Mouse (Mus musculus) heart, embryonic 11.5 days (tissue): ENCODE results near the gene Olfr782. TPM values are rescaled to one million over a fixed set of nuclear protein-coding genes. Genes with fewer than 3 reads are reported as not detected.
"Not testable (repeated sequence)": the region's sequence is repeated elsewhere in the genome, so short reads cannot be mapped to it uniquely, and the experiment has no call there.

Experiments
- ATAC-seq: fragments of 200-750 bp; cut with Nextera tagmentation; replicated peaks from 2 replicates; pipeline ENCODE4 v1.8.0; 2017; ENCODE audit warnings: moderate library complexity; ENCODE audit not compliant: insufficient number of reproducible peaks, low FRiP score, low TSS enrichment
- H3K27ac ChIP-seq: fragments of 300-500 bp; sonication (generic); 2 replicates; pipeline ENCODE4 v1.5.1; 2014; ENCODE audit warnings: mild to moderate bottlenecking, low read depth, low read length
- H3K27me3 ChIP-seq: fragments of 300-500 bp; sonication (generic); 2 replicates; pipeline ENCODE4 v1.6.1; 2014; ENCODE audit warnings: mild to moderate bottlenecking, low read length, mixed read lengths; ENCODE audit not compliant: control insufficient read depth, insufficient read depth
- H3K36me3 ChIP-seq: fragments of 300-500 bp; sonication (generic); 2 replicates; pipeline ENCODE4 v1.6.1; 2014; ENCODE audit warnings: mild to moderate bottlenecking, low read length, moderate library complexity, mixed read lengths; ENCODE audit not compliant: control insufficient read depth, insufficient read depth
- H3K4me1 ChIP-seq: fragments of 300-500 bp; sonication (generic); 2 replicates; pipeline ENCODE4 v1.6.1; 2014; ENCODE audit warnings: low read length; ENCODE audit not compliant: control insufficient read depth, insufficient read depth
- H3K4me2 ChIP-seq: fragments of 300-500 bp; sonication (generic); 2 replicates; pipeline ENCODE4 v1.6.1; 2014; ENCODE audit warnings: mild to moderate bottlenecking, moderate library complexity
- H3K4me3 ChIP-seq: fragments of 300-500 bp; sonication (generic); 2 replicates; pipeline ENCODE4 v1.5.1; 2014; ENCODE audit warnings: low read depth, low read length
- H3K9ac ChIP-seq: fragments of 300-500 bp; sonication (generic); 2 replicates; pipeline ENCODE4 v1.6.1; 2014; ENCODE audit warnings: mild to moderate bottlenecking, low read depth, low read length, moderate library complexity
- H3K9me3 ChIP-seq: fragments of 300-500 bp; sonication (generic); replicated peaks from 2 replicates; pipeline ENCODE4 v1.6.1; 2016; ENCODE audit warnings: low read length; ENCODE audit not compliant: control insufficient read depth
- WGBS: fragments of 180-500 bp; shearing (Covaris S2); extraction: QIAGEN DNeasy Blood & Tissue Kit; methylation state at CpG from one replicate; pipeline ENCODE4 v1.1.7; 2014; ENCODE audit not compliant: insufficient replicate concordance; 5-methylcytosine and 5-hydroxymethylcytosine counted together
- polyA plus RNA-seq: library from polyadenylated mRNA; unstranded; fragments of >200 nt; fragmentation: Nextera tagmentation; extraction: Ambion mirVana; gene quantifications from 2 replicates; pipeline ENCODE4 v1.2.1, GENCODE M21; 2014

Olfr782 gene
- polyA plus RNA-seq, result not detected in 2 replicates

- no peaks in the 10 kb centered on the region for H3K4me1 ChIP-seq
- no peak within 1 kb of the TSS for H3K4me2 ChIP-seq
- H3K36me3 ChIP-seq, result no peaks in the 10 kb centered on the region
- H3K4me3 ChIP-seq, result no peak within 1 kb of the TSS
- no peak within 1 kb of the TSS for H3K27ac ChIP-seq
- H3K27me3 ChIP-seq, result no peaks in the 10 kb centered on the region
- ATAC-seq, result no peak
- peaks cover 2% of the 10 kb centered on the region; the same call in 1 of the 2 replicates for H3K9me3 ChIP-seq
- WGBS, result 86% methylated on average over 3 of the region's 3 CpGs
- H3K9ac ChIP-seq, result no peak within 1 kb of the TSS
Observed at GRCm38 (mm10) chr10:129348550-129348949, at the start of gene Olfr782. Gene Olfr782, plus strand, starts transcription at chr10:129348850.

GRCm38 (mm10) chr10:129312973-129313372, 35.7 kb upstream of the Olfr782 start:
- not testable (repeated sequence) for ATAC-seq, H3K4me3 ChIP-seq, H3K36me3 ChIP-seq, H3K4me1 ChIP-seq, H3K27ac ChIP-seq, H3K27me3 ChIP-seq, H3K9ac ChIP-seq, H3K4me2 ChIP-seq, H3K9me3 ChIP-seq
- 46% methylated on average over 1 of the region's 1 CpGs for WGBS

- ATAC-seq, H3K4me3 ChIP-seq, H3K9me3 ChIP-seq, H3K36me3 ChIP-seq, H3K9ac ChIP-seq, H3K27me3 ChIP-seq, H3K4me2 ChIP-seq, H3K4me1 ChIP-seq, H3K27ac ChIP-seq: not testable (repeated sequence)
- no CpG with 5 or more reads among the region's 1 CpGs for WGBS
Observed at GRCm38 (mm10) chr10:129313521-129313920, 35.1 kb upstream of the Olfr782 start.

GRCm38 (mm10) chr10:129317817-129318216, 30.8 kb upstream of the Olfr782 start, which contains the start of gene Olfr780:
Gene Olfr780, plus strand, starts transcription at chr10:129318117.
- no peak within 1 kb of the TSS for H3K4me2 ChIP-seq
- no peaks in the 10 kb centered on the region for H3K36me3 ChIP-seq
- no peaks in the 10 kb centered on the region for H3K4me1 ChIP-seq
- H3K27ac ChIP-seq, result no peak within 1 kb of the TSS
- ATAC-seq, result no peak
- H3K27me3 ChIP-seq, result no peaks in the 10 kb centered on the region
- no peak within 1 kb of the TSS for H3K4me3 ChIP-seq
- H3K9me3 ChIP-seq, result no peaks in the 10 kb centered on the region
- 80% methylated on average over 3 of the region's 3 CpGs for WGBS
- H3K9ac ChIP-seq, result no peak within 1 kb of the TSS

- no peaks in the 10 kb centered on the region for H3K27me3 ChIP-seq
- H3K9me3 ChIP-seq, result no peaks in the 10 kb centered on the region
- H3K4me2 ChIP-seq, result no peak within 1 kb of the TSS
- no peak within 1 kb of the TSS for H3K9ac ChIP-seq
- H3K27ac ChIP-seq, result no peak within 1 kb of the TSS
- no peak within 1 kb of the TSS for H3K4me3 ChIP-seq
- ATAC-seq, result no peak
- no peaks in the 10 kb centered on the region for H3K36me3 ChIP-seq
- H3K4me1 ChIP-seq, result no peaks in the 10 kb centered on the region
Observed at GRCm38 (mm10) chr10:129328554-129328953, 20.1 kb upstream of the Olfr782 start, which contains the start of gene Olfr781. Gene Olfr781, plus strand, starts transcription at chr10:129328854.

- not testable (repeated sequence) for H3K27me3 ChIP-seq, H3K9me3 ChIP-seq, H3K4me1 ChIP-seq, H3K27ac ChIP-seq, H3K9ac ChIP-seq, H3K36me3 ChIP-seq, ATAC-seq, H3K4me2 ChIP-seq, H3K4me3 ChIP-seq
- WGBS, result 69% methylated on average over 2 of the region's 2 CpGs
Observed at GRCm38 (mm10) chr10:129352475-129352874, 3.8 kb downstream of the Olfr782 start.

- not testable (repeated sequence) for H3K9me3 ChIP-seq, H3K4me2 ChIP-seq, ATAC-seq, H3K9ac ChIP-seq, H3K4me3 ChIP-seq, H3K27ac ChIP-seq, H3K27me3 ChIP-seq, H3K36me3 ChIP-seq, H3K4me1 ChIP-seq
- 81% methylated on average over 4 of the region's 4 CpGs for WGBS
Observed at GRCm38 (mm10) chr10:129356496-129356895, 7.8 kb downstream of the Olfr782 start.

- no peak overlapping the region for H3K9ac ChIP-seq
- no peak for ATAC-seq
- H3K4me2 ChIP-seq, result no peak overlapping the region
- H3K4me3 ChIP-seq, result no peak overlapping the region
- no peaks in the 10 kb centered on the region for H3K27me3 ChIP-seq
- H3K36me3 ChIP-seq, result no peaks in the 10 kb centered on the region
- no peaks in the 10 kb centered on the region for H3K4me1 ChIP-seq
- no peak overlapping the region for H3K27ac ChIP-seq
- WGBS, result 68% methylated on average over 5 of the region's 5 CpGs
- 0 out of 2 replicates have a peak, but pooled peaks cover 3% of the 10 kb centered on the region for H3K9me3 ChIP-seq
Observed at GRCm38 (mm10) chr10:129357307-129357706, 8.7 kb downstream of the Olfr782 start.

GRCm38 (mm10) chr10:129374051-129374450, 25.4 kb downstream of the Olfr782 start:
- 83% methylated on average over 5 of the region's 5 CpGs for WGBS

More at GRCm38 (mm10) chr10:129374051-129374450, 25.4 kb downstream of the Olfr782 start:
- not testable (repeated sequence) for H3K9me3 ChIP-seq, H3K36me3 ChIP-seq, H3K27me3 ChIP-seq, H3K4me1 ChIP-seq, ATAC-seq, H3K4me3 ChIP-seq, H3K4me2 ChIP-seq, H3K9ac ChIP-seq, H3K27ac ChIP-seq
